Mouse (Mus musculus) testis, postnatal 10 days (tissue): Measurements from ENCODE around the gene Fermt2.
"Not testable (repeated sequence)": the region's sequence is repeated elsewhere in the genome, so short reads cannot be mapped to it uniquely, and the experiment has no call there.

Experiments
- DNase-seq: peaks from one replicate; pipeline ENCODE4 v3.0.0; 2021; ENCODE audit warnings: low spot score

The Fermt2 gene

GRCm38 (mm10) chr14:45507923-45508322 is 22.0 kb downstream of the Fermt2 start:
- no peak for DNase-seq

- no peak for DNase-seq
Observed at GRCm38 (mm10) chr14:45507447-45507846, 22.5 kb downstream of the Fermt2 start.

- no peak for DNase-seq
Observed at GRCm38 (mm10) chr14:45507032-45507431, 22.9 kb downstream of the Fermt2 start.

GRCm38 (mm10) chr14:45506165-45506564 is 23.8 kb downstream of the Fermt2 start:
- no peak for DNase-seq

- DNase-seq: no peak
Observed at GRCm38 (mm10) chr14:45504422-45505113, 25.4 kb downstream of the Fermt2 start.

- DNase-seq: no peak
Observed at GRCm38 (mm10) chr14:45503934-45504333, 26.0 kb downstream of the Fermt2 start.

GRCm38 (mm10) chr14:45500052-45500451 is 29.9 kb downstream of the Fermt2 start:
- no peak for DNase-seq

GRCm38 (mm10) chr14:45497116-45497515 is 32.8 kb downstream of the Fermt2 start:
- no peak for DNase-seq

GRCm38 (mm10) chr14:45495810-45496209 is 34.1 kb downstream of the Fermt2 start:
- DNase-seq: not testable (repeated sequence)

- no peak for DNase-seq
Observed at GRCm38 (mm10) chr14:45493891-45494290, 36.0 kb downstream of the Fermt2 start.

GRCm38 (mm10) chr14:45492668-45493067 is 37.2 kb downstream of the Fermt2 start:
- no peak for DNase-seq

GRCm38 (mm10) chr14:45492038-45492437 is 37.9 kb downstream of the Fermt2 start:
- DNase-seq: no peak

- DNase-seq: not testable (repeated sequence)
Observed at GRCm38 (mm10) chr14:45487201-45487600, 42.7 kb downstream of the Fermt2 start.

GRCm38 (mm10) chr14:45483361-45483760 is 46.6 kb downstream of the Fermt2 start:
- DNase-seq: not testable (repeated sequence)

GRCm38 (mm10) chr14:45478977-45479806 is 50.7 kb downstream of the Fermt2 start:
- DNase-seq: no peak

GRCm38 (mm10) chr14:45478515-45478914 is 51.4 kb downstream of the Fermt2 start:
- DNase-seq: no peak

- no peak for DNase-seq
Observed at GRCm38 (mm10) chr14:45477651-45478050, 52.3 kb downstream of the Fermt2 start.

- no peak for DNase-seq
Observed at GRCm38 (mm10) chr14:45476990-45477389, 52.9 kb downstream of the Fermt2 start.

GRCm38 (mm10) chr14:45472536-45472935 is 57.4 kb downstream of the Fermt2 start:
- DNase-seq: no peak

- no peak for DNase-seq
Observed at GRCm38 (mm10) chr14:45469446-45469845, 60.5 kb downstream of the Fermt2 start.

GRCm38 (mm10) chr14:45466371-45466770 is 63.5 kb downstream of the Fermt2 start:
- not testable (repeated sequence) for DNase-seq

GRCm38 (mm10) chr14:45464036-45465035 is 65.6 kb downstream of the Fermt2 start:
- DNase-seq: no peak
